In genomic region chr7:101538141-101538933, GRCm38 (mm10) we compare ENCODE assay signal across 9 mouse cellular contexts. TPM values are rescaled to one million over a fixed set of nuclear protein-coding genes. Genes with fewer than 3 reads are reported as not detected.
DNase-seq lines count a peak whose midpoint lies in the region; ATAC-seq and TF ChIP-seq lines count a peak whose summit lies in the region.
"Had no signal": no experiment of that assay in that cellular context is flagged by ENCODE, and none has a peak within 500 bp of the region (broad histone marks: within the 10 kb centered on the region; RNA-seq: fewer than 3 reads in every experiment).

No protein-coding gene starts in this region.

- no peaks in the 10 kb centered on the region for H3K9me3 ChIP-seq in forebrain, embryonic 16.5 days (ENCODE audit: control insufficient read depth, low read length)
- H3K9me3 ChIP-seq in forebrain, embryonic 10.5 days, result no peaks in the 10 kb centered on the region
- no peaks in the 10 kb centered on the region for H3K9me3 ChIP-seq in kidney, postnatal 0 days (replicated peaks; ENCODE audit: low read length)
- H3K9me3 ChIP-seq in megakaryocyte, embryonic 14.5 days, result no peaks in the 10 kb centered on the region

- no peak overlapping the region for H3K9ac ChIP-seq in forebrain, embryonic 16.5 days (replicated peaks; ENCODE audit: low read depth, low read length)
- H3K9ac ChIP-seq in kidney, postnatal 0 days (ENCODE audit: low read depth, low read length), result no peak overlapping the region

- 0 out of 2 replicates have a peak, but pooled peaks have one; percentile 13 for ATAC-seq in forebrain, embryonic 16.5 days
- no peak; the same call in 1 of the 2 replicates for ATAC-seq in kidney, postnatal 0 days (replicated peaks; ENCODE audit: low FRiP score, low read depth)

- peak; percentile 22; the same call in 1 of the 2 replicates for TF ChIP-seq CTCF in spleen, adult 2 months (IDR thresholded peaks at IDR 0.05; ENCODE audit: extremely low read depth, insufficient read depth, insufficient read length, insufficient replicate concordance)
- TF ChIP-seq CTCF in kidney, postnatal 0 days (IDR thresholded peaks at IDR 0.05; ENCODE audit: low read depth), result peak; percentile 69

- no peak overlapping the region for H3K27ac ChIP-seq in forebrain, embryonic 16.5 days (ENCODE audit: low read length)
- no peak overlapping the region for H3K27ac ChIP-seq in forebrain, embryonic 10.5 days
- H3K27ac ChIP-seq in spleen, adult 2 months (ENCODE audit: insufficient read depth, low read length), result peak overlapping the region; percentile 24; the same call in 1 of the 2 replicates
- H3K27ac ChIP-seq in kidney, postnatal 0 days, result no peak overlapping the region

- H3K4me1 ChIP-seq in forebrain, embryonic 16.5 days (replicated peaks; ENCODE audit: control insufficient read depth, insufficient read depth, low read length), result peaks cover 8% of the 10 kb centered on the region; the same call in 1 of the 2 replicates
- H3K4me1 ChIP-seq in forebrain, embryonic 10.5 days, result peaks cover 24% of the 10 kb centered on the region
- H3K4me1 ChIP-seq in spleen, adult 2 months (ENCODE audit: control insufficient read depth, insufficient read depth, insufficient read length), result no peaks in the 10 kb centered on the region; the same call in 1 of the 2 replicates
- no peaks in the 10 kb centered on the region for H3K4me1 ChIP-seq in kidney, postnatal 0 days (replicated peaks; ENCODE audit: insufficient read depth, low read length)
- H3K4me1 ChIP-seq in megakaryocyte, embryonic 14.5 days, result peaks cover 19% of the 10 kb centered on the region

- no peak overlapping the region for H3K4me3 ChIP-seq in forebrain, embryonic 16.5 days (replicated peaks; ENCODE audit: low read length)
- no peak overlapping the region for H3K4me3 ChIP-seq in forebrain, embryonic 10.5 days
- peak overlapping the region; percentile 18; the same call in 1 of the 2 replicates for H3K4me3 ChIP-seq in spleen, adult 2 months (ENCODE audit: extremely low read depth, insufficient read depth, insufficient read length)
- H3K4me3 ChIP-seq in kidney, postnatal 0 days (replicated peaks; ENCODE audit: low read depth, low read length), result no peak overlapping the region
- peak overlapping the region; percentile 82 for H3K4me3 ChIP-seq in megakaryocyte, embryonic 14.5 days (replicated peaks)

- no peak for DNase-seq in forebrain, embryonic 10.5 days (ENCODE audit: extremely low spot score, low spot score)
- DNase-seq in spleen, adult 2 months (ENCODE audit: low read depth in 1 of 2, low spot score in 2 of 2), result peak; percentile 12 to 32
- no peak for DNase-seq in spleen, postnatal 14 days (ENCODE audit: low spot score in 2 of 2)
- peak; percentile 12 for DNase-seq in cerebellum, adult 9-10 months
- DNase-seq in kidney, postnatal 0 days (ENCODE audit: low spot score), result peak; percentile 73
- DNase-seq in thymus, postnatal 0 days (ENCODE audit: low spot score), result peak; percentile 58

- no peaks in the 10 kb centered on the region for H3K36me3 ChIP-seq in forebrain, embryonic 16.5 days (ENCODE audit: control insufficient read depth, insufficient read depth)
- no peaks in the 10 kb centered on the region for H3K36me3 ChIP-seq in forebrain, embryonic 10.5 days (replicated peaks)
- no peaks in the 10 kb centered on the region for H3K36me3 ChIP-seq in spleen, adult 2 months (ENCODE audit: control insufficient read depth, insufficient read depth, low read length)
- H3K36me3 ChIP-seq in kidney, postnatal 0 days (ENCODE audit: insufficient read depth, low read length), result no peaks in the 10 kb centered on the region
- H3K36me3 ChIP-seq in megakaryocyte, embryonic 14.5 days (replicated peaks; ENCODE audit: low read length), result no peaks in the 10 kb centered on the region

- WGBS in forebrain, embryonic 16.5 days, result 55% methylated on average over 14 of the region's 14 CpGs
- 65% methylated on average over 14 of the region's 14 CpGs for WGBS in forebrain, embryonic 10.5 days
- WGBS in spleen, adult 2 months, result 13% methylated on average over 14 of the region's 14 CpGs
- 27% methylated on average over 14 of the region's 14 CpGs for WGBS in kidney, postnatal 0 days

- TF ChIP-seq POLR2A in spleen, adult 2 months (IDR thresholded peaks at IDR 0.05; ENCODE audit: low read depth, low read length), result no peak

- no peaks in the 10 kb centered on the region for H3K27me3 ChIP-seq in forebrain, embryonic 16.5 days (replicated peaks; ENCODE audit: control insufficient read depth, insufficient read depth, low read length)
- H3K27me3 ChIP-seq in forebrain, embryonic 10.5 days (ENCODE audit: poor library complexity, severe bottlenecking), result peaks cover 20% of the 10 kb centered on the region
- no peaks in the 10 kb centered on the region for H3K27me3 ChIP-seq in spleen, adult 2 months (ENCODE audit: control insufficient read depth, insufficient read depth, low read length)
- H3K27me3 ChIP-seq in kidney, postnatal 0 days (ENCODE audit: insufficient read depth, low read length), result no peaks in the 10 kb centered on the region
- peaks cover 19% of the 10 kb centered on the region for H3K27me3 ChIP-seq in megakaryocyte, embryonic 14.5 days (replicated peaks)

- no peak overlapping the region for H3K4me2 ChIP-seq in forebrain, embryonic 16.5 days (ENCODE audit: low read length)
- H3K4me2 ChIP-seq in kidney, postnatal 0 days (ENCODE audit: low read length), result peak overlapping the region; percentile 6; the same call in 1 of the 2 replicates

RNA-seq across cellular contexts. Expression of gene Art2b, which starts 47.1 kb away (rescaled TPM):
- polyA plus RNA-seq in forebrain, embryonic 16.5 days (2015; fragmentation: Nextera tagmentation; extraction: Ambion mirVana), result not detected in 2 replicates
- polyA plus RNA-seq in forebrain, embryonic 10.5 days (2016; fragmentation: Nextera tagmentation; extraction: Ambion mirVana), result not detected in 2 replicates
- polyA plus RNA-seq in spleen, adult 2 months (2012; rRNA removed), result 9.5 and 11.7 TPM in 2 replicates
- polyA plus RNA-seq in kidney, postnatal 0 days (2015; fragmentation: Nextera tagmentation; extraction: Ambion mirVana), result not detected in 2 replicates
- polyA plus RNA-seq in megakaryocyte, embryonic 14.5 days (2012; ENCODE audit: insufficient read depth, low replicate concordance), result not detected in 2 replicates
- polyA plus RNA-seq in thymus, postnatal 0 days (2015; fragmentation: Nextera tagmentation; extraction: Ambion mirVana), result 0.22 and 0.30 TPM in 2 replicates
- polyA plus RNA-seq: heart, embryonic 14.5 days had no signal

Comparison
In these comparisons a context has a peak if more than half of its experiments do, and no peak if none do; other contexts are left out.
1. DNase-seq: peak in spleen, adult 2 months (2 of 2), cerebellum, adult 9-10 months (single experiment), kidney, postnatal 0 days (single experiment) and thymus, postnatal 0 days (single experiment); none in forebrain, embryonic 10.5 days (single experiment) and spleen, postnatal 14 days (0 of 2).
2. H3K4me3 ChIP-seq: peak in spleen, adult 2 months (single experiment) and megakaryocyte, embryonic 14.5 days (single experiment); none in forebrain, embryonic 16.5 days (single experiment), forebrain, embryonic 10.5 days (single experiment) and kidney, postnatal 0 days (single experiment).